Mouse (Mus musculus): ENCODE data around the gene Fam168a.
A peak's percentile ranks its signal among the peaks of the same experiment; 100 is the strongest.
"Not testable (repeated sequence)": the region's sequence is repeated elsewhere in the genome, so short reads cannot be mapped to it uniquely, and the experiment has no call there.

Fam168a gene

DNA sequence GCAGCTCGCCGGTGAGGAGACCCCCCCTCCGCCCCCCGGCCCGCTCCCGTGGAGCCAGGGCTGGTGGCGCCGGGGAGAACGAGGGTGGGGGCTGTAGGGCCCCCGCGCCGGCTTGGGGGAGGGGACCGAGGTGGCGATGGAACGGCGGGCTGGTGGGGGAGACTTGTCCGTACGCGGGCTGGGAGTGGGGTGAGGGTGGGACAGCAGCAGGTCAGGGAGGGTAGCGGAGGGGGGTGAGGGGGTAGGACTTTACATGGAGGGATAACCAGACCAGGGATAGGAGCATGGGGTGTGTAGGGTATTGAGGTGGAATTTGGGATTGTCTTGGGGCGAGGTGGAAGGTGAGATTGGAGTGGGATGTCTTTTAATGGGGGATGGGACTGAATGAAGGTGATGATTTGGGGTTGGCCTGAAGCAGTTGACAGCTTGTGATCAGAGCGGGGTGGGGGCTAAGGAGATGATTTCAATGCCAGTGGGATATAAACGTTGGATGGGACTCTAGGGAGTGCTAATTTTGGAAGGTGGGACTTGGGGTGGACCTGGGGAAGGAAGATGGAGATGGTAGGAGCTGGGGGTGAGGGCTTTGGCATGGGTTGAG is 547 bp downstream of the Fam168a start:
- no peak for DNase-seq (ENCODE audit: low read depth, low spot score)

DNA sequence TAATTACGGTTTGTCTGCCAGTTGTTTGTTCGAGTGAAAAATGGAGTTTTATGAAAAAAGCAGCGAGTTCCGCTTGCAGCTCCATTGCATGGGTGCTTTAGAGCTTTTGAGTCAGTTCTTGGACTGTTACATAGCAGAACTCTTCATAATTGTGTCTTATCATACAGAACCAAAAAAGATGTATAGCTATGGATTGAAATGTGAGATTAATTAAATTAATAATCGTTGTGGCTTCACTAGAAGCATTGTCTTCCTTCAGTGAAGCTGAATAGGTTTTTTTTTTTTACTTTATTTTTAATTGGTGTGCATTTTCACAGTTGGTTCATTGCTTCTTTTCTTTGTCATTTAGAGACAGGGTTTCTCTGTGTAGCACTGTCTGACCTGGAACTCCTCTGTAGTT is 12.3 kb downstream of the Fam168a start:
- no peak for DNase-seq (ENCODE audit: low read depth, low spot score)

DNA sequence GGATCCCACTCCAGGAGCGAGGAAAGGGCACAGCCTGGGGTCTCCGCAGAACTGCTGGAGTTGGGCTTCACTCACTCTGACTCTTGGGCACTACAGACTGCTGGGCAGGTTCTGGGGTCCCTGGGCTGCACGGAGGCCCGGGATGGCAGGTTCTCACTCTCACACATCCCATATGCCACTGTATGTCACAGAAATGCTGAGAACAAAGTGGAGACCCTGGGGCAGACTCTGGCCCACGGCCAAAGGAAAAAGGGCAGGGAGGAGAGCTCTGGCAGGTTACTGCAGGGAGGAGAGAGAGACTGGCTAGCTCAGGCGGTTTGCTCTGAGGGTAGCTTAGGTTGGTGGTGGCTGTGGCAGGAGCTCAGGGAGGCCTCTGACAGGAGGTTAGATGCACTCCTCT is 15.8 kb downstream of the Fam168a start:
- DNase-seq (ENCODE audit: low read depth, low spot score): no peak

DNA sequence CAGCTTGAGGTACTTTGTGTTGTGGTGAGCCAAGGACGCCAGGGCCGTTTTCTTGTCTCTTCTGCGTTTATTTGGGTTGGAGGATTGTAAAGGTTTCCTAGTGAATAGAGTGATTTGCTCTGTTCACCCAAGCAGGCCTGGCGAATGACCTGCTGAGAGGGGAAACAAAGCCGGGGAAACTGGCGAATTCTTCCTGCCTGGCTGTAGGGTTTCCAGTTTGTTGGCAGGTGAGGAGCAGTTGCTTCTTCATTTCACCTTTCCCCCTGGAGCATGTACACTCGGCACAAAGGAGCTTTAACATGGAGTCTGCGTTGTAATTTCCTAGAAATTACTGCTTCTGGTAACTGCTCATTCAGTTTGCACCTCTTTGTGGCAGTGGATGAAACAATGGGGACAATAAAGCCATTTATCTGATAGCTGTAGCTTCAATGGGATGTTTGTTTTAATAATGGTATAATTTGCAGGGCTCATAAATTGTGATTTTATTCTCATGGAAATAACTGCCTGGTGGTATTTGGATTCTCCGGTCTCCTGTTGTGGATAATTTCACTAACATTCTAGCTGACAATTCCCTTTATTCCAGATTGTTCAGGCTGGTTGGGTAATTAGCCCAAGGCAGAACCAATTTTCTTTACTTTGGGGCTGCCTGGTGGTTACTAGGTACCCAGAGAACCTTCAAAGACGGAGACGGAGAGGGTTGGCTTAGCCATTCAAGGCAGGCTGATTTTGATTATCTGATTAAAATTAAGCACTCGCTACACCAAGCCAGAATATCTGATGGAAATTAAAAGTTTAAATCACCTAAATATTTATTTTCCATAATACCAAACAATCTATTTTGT is 17.2 kb downstream of the Fam168a start:
- DNase-seq (ENCODE audit: low read depth, low spot score): no peak

DNA sequence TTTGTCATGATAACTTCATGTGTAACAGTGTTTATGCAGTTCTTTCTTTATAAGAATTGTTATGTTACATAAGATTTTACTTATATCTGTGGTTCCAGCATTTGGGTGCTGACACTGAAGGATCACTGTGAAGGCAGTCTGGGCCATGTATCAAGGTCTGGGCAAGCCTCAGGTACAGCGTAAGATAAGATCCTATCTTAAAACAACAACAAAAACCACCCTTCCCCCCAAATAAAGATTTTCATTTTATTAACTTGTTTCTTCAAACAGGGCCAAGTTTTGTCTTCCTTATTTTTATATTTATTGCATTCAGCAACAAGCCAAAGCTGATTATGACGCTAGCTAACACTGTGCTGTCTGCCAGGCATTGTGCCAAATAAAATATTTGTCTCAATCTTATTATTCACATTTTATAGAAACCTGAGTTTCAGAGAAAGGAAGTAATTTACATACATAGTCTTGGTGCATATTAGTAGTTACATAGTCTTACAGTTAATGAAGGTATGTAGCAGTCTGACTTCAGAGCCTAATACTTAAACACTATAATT is 21.2 kb downstream of the Fam168a start:
- DNase-seq (ENCODE audit: low read depth, low spot score): no peak

DNA sequence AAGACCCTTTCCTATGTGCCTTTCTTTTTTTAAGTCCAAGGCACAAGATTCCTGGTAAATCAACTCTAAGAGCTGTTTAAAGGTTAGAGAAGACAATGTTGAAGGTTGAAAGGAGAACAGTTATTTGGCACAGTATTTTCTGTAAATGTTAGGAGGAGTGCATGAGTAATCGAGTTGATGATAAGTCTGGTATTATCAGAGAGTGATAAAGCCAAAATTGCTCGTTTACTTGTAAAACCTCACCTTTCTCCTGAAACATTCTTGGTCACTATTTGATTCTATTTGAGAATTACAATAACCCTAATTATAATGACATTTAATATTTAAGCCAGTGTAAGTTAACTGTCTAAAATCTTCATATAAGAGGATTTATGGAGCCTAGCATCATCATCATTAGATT is 23.3 kb downstream of the Fam168a start:
- no peak for DNase-seq (ENCODE audit: low read depth, low spot score)

DNA sequence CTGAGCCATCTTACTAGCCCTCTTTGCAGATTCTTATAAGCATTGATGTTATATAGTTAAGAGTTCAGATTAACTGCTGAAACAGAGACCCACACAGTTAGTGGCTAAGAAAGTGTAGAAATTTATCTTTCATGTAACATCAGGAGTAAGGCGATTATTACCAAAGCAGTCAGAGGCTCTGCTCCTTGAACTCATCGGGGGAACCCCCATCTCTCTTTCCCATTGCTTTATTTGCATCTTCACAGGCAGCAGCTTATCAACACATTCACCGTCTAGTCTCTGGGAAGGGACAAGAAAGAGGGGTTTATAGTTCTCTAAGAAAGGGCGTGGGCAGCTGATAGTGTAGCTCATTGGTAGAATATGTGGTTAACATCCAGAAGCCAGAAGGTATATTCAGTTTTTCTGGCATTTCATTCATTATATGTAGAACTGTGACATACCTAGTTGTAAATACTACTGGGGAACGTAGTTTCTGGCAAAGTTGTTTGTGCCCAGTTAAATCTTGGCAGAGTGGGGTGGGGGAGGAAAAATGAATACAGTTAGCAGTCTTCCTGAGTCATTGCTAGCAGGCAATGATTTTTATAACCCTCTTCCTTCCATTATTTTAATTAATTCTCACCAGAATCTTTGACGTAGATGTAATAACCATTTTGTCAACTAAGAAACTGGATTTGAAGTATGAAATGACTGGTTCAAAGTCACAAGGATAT is 26.1 kb downstream of the Fam168a start:
- DNase-seq (ENCODE audit: low read depth, low spot score): no peak

DNA sequence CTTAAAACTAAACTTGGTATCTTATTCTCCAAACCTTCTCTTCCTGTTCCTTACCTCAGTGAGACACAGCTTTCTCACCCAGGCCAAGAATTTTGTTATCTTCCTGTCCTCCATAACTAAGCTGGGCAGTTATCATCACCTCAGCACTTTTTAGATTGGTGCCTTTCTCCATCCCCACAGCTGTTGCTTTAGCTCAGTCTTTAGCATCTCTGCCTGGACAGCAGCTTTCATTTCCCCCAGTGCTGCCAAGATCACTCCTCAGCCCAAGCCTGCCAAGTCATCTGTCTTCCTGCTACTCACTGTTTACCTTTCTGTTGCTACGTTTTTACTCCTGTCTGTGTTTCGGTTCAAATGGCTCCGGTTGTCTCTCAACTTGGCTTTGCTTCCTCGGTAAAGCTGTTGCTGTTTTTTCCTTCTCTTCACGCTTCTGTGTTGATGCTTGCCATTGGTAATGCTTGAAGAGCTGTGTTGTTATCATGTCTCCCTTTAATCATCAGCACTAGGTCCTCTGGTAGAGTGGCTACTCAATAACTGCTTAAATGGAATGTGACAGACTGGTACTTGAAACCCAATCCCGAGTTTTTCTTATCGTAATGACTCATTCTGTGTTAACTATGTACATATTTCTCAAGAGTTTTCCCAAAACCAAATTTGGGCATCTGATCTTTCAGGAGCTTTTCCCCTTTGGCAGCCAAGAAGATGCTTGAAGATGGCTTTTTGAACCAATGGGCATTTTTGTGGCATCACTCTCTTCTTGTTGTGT is 26.8 kb downstream of the Fam168a start:
- no peak for DNase-seq (ENCODE audit: low read depth, low spot score)

DNA sequence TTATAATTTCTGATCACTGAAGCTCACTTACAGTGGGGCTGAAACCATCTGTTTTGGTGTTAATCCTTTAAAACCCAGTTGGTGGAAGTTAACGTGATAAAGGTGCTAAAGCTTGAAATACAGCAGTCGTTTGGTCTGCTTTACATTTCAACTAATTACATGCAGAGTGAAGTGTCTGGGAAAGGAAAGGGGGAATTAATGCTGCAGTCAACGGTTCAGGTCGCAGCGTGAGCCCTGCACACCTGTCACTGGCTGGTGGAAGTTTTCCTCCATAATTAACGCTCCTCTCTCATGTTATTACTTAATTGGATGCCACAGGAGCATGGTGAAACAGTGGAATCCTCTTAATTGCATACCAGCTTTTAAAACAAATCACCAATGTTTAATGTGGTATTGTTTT is 27.8 kb downstream of the Fam168a start:
- DNase-seq (ENCODE audit: low read depth, low spot score): no peak

DNA sequence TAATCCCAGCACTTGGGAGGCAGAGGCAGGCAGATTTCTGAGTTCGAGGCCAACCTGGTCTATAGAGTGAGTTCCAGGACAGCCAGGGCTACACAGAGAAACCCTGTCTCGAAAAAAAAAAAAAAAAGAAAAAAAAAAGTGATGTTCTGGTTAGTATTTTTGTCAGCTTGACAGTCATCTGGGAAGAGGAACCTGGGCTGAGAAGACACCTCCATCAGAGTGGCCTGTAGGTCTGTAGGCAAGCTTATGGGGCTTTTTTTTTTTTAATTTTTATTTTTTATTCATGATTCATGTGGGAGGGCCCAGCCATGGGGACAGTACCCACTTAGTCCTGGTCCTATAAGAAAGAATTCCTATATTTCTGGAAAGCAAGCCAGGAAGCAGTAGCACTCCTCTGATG is 28.5 kb downstream of the Fam168a start:
- not testable (repeated sequence) for DNase-seq (ENCODE audit: low read depth, low spot score)

DNA sequence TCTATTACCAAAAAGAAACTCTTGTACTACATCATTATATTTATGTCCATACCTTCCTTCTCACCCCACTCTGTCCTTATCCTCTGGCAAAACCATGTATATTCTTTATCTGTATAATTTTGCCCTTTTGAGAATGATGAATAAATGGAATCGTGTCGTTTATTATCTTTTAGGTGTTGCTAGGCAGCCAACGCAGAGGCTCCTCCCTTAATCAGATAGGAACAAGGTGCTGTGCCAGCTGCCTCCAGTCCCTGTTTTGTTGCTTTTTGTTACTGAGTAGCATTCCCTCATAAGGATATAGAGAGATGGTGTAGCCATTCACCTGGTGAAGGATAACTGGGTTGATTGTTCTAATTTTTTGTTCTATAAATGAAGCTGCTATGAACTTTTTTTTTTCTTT is 29.7 kb downstream of the Fam168a start:
- no peak for DNase-seq (ENCODE audit: low read depth, low spot score)

DNA sequence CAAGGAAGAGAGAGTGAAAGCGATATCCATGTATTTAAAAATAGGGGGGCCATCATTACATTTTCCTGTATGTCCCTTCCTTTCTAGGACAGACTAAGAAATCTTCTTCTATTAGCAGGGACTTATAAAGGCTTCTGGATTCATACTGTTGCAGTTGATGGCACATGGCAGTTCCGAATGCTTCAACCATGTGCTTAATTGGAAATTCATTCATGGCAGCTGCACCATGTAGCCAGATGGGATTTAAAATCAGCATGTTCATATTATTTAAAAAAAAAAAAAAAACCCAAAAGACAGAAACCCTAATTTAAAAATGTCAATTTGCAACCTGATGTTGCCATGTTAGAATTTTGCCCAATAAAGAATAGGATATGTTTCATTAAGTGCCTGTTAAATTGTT is 37.9 kb downstream of the Fam168a start:
- no peak for DNase-seq (ENCODE audit: low read depth, low spot score)

DNA sequence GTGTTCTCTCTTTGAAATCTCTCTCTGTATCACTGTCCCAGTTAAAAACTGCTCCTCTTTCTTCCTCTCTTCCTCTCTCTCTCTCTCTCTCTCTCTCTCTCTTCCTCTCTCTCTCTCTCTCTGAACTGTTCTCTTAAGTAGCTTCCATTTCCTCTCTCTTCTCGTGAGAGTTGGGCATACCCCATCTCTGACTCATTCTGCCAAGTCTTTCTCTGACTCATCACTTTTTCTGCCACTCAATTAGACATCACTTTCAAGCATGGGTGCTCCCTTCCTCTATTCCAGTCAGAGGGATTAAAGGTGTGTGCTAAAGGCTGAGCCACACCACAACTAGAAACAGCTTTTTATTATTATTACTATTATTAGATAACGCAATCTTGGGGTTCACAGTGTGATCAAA is 43.7 kb downstream of the Fam168a start:
- no peak for DNase-seq (ENCODE audit: low read depth, low spot score)

DNA sequence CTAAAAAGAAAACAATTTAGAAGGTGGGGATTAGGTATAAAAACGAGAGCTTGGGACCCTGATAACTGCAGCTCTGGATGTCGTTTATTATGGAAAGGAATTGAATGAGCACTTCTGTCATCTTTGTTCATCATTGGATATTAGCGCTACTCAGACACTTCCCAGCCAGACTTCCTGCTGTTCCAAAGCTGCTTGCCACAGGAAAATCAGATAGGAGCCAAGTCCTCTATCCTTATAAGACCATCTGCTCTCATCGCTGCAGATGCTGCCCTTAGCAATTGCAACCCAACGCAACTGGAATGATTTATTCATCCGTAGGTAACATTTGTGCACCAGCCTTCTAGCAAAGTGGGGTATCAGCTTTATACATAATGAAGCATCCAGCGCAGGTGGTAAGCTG is 52.3 kb downstream of the Fam168a start:
- DNase-seq (ENCODE audit: low read depth, low spot score): no peak

DNA sequence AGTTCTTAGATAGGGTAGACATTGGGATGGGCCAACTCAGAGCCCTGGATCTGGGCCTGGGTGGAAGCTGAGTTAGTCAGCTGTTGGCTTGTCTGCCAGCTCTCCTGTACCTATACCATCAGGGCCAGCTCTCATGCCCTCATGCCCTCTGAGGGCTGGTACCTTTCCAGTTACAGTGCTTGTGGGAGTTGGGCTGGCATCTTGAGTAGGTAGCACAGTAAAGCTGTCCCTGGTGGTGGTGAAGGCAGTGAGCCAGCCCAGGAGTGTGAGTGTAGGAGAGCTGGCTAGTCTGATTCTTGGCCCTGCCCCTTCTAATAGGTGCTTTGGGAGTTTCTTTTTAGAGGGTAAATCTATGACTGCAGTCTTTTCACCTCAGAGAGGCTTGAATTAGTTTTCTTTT is 56.3 kb downstream of the Fam168a start:
- no peak for DNase-seq (ENCODE audit: low read depth, low spot score)

DNA sequence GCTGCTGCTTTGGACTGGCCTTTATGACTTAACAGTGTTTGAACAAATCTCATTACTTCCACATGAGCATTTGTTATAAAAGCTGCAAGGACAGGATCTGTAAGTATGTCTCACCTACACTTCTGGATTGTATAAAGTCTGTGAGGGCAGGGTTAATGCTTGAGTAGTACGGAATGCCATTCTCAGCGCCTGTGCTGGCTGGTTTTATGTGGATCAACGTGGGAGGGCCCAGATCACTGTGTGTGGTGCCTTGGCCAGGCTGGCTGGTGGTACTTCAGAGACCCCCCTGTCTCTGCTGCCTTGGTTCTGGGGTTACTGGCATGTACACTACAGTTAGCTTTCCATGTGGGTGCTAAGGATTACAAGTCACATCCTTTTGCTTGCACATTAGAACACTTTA is 61.1 kb downstream of the Fam168a start:
- peak; percentile 19 for DNase-seq (ENCODE audit: low read depth, low spot score)

DNA sequence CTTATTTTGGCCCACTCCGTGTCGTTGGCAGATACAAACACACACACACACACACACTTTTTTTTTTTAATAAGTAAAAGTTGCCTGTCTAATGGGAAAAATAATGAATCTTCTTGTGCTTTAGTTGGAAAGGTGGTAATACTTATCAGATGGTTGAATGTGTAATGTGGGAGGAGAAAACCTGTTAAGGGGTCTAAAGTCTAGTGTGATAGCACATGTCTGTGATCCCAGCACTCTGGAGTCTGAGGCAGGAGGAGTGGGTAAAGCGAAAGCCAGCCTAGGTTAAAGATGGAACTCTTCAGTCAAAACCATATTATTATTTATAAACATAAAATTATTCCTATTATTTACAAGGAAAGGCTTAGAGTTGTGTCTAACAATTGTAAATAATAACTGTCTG is 61.6 kb downstream of the Fam168a start:
- no peak for DNase-seq (ENCODE audit: low read depth, low spot score)

DNA sequence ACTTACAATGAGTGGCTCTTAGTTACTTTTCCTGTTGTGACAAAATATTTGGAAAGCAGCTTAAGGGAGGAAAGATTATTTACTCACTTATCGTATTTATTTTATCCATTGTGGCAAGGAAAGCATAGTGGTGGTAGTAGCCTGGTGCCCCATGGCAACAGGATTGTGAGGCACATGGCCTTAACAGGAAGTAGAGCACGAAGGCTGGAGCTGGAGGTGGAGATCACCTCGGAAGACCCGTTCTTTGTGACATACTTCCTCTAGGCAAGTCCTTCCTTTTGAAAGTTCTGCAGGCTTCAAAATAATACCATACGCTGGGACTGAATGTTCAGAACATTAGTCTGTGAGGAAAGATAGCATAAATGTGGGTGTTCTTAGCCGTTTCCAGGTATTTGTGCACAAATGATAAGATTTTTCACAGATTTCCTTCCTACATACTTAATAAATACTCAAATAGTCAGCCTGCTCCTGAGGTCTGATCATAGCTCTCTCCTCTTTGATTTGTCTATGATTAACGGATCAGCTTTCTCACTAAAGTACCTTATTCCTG is 63.2 kb downstream of the Fam168a start:
- no peak for DNase-seq (ENCODE audit: low read depth, low spot score)

DNA sequence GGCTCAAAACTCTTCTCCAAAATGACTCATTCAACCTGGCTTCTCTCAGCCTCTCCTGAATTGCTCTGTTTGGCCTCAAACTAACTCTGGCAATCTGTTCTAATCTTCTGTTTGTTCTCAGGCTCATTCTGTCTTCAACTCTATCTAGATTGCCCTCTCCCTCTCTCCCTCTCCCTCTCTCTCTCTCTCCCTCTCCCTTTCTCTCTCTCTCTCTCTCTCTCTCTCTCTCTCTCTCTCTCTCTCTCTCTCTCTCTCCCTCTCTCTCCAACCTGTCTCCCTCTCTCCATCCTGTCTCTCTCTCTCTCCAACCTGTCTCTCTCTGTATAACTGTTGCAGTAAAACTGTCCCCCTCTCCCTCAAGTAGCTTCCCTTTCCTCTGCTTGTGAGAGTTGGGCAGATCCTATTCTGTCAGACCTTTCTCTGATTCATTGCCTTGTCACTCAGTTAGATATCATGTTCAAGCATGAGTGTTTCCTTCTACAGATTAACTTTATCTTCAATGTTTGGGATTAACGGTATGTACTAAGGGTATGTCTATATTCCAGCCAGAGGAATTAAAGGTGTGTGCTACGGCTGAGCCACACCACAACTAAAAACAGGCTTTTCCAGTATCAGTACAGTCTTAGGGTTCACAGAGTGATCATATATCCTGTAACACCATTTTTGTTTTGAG is 64.4 kb downstream of the Fam168a start:
- no peak for DNase-seq (ENCODE audit: low read depth, low spot score)

DNA sequence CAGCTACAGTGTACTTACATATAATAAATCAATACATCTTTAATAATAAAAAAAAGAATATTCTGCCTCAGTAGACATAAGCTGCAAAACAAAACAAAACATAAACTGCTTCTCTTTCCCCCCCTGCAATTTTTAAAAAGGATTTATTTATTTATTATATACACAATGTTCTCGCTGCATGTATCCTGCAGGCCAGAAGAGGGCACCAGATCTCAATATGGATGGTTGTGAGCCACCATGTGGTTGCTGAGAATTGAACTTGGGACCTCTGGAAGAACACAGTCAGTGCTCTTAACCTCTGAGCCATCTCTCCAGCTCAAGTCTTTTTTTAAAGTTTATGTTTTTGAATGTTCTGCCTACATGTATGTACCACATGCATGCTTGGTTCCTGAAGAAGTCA is 67.8 kb downstream of the Fam168a start:
- peak; percentile 31 for DNase-seq (ENCODE audit: low read depth, low spot score)

DNA sequence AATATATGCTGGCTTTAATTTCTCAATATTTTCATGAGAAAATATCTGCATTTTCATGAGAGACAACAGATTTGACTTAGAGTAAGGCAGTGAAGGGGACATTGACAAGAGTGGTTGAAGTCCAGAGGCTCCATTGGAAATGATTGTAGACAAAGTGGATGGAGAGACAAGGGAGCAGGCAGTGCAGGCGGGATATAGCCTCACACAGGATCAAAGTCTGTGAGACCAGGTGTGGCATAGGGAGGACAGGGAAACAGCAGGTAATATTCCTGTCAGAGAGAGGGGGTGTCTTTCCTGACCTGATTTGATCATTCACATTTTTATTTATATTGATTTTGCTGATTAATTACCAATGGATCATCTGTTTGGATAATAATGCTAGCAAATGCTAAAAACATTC is 69.4 kb downstream of the Fam168a start:
- DNase-seq (ENCODE audit: low read depth, low spot score): no peak
